Mouse (Mus musculus) small intestine, adult 2 months (tissue): Measurements from ENCODE around the gene Dync1i1.

Source experiments
- CTCF ChIP-seq: fragments of 200-500 bp; IDR thresholded peaks from 2 replicates; pipeline ENCODE4 v1.5.1; 2012; ENCODE audit warnings: low read depth, mild to moderate bottlenecking, control low read depth, inconsistent platforms, low read length, moderate library complexity, mixed read lengths; ENCODE audit not compliant: insufficient replicate concordance, insufficient read length; ENCODE audit errors: extremely low read depth
- POLR2A ChIP-seq: fragments of 200-500 bp; IDR thresholded peaks from 2 replicates; pipeline ENCODE4 v1.6.1; 2012; ENCODE audit warnings: low read depth, mild to moderate bottlenecking, control low read depth, inconsistent platforms, low read length, moderate library complexity

GRCm38 (mm10) chr6:5967545-5967944, 242.1 kb downstream of the Dync1i1 start:
- TF ChIP-seq POLR2A (no peak), CTCF (no peak)
